Mouse (Mus musculus): Measurements from ENCODE around the gene Sf3a3.

GRCm38 (mm10) chr4:124704797-124705474, 9.6 kb upstream of the Sf3a3 start:
- no peak for TF ChIP-seq CTCF (IDR thresholded peaks at IDR 0.05; ENCODE audit: control insufficient read depth, insufficient read depth, insufficient replicate concordance, low read depth, low read length)
- TF ChIP-seq POLR2A (IDR thresholded peaks at IDR 0.05; ENCODE audit: control insufficient read depth, low read depth, low read length) = no peak

Measured in testis, adult 2 months (tissue).